Mouse (Mus musculus) forebrain, embryonic 14.5 days (tissue): ENCODE data around the gene Gm43191. TPM values are rescaled to one million over a fixed set of nuclear protein-coding genes. Genes with fewer than 3 reads are reported as not detected.
A peak's percentile ranks its signal among the peaks of the same experiment; 100 is the strongest.

Experiments used
- ATAC-seq: fragments of 200-750 bp; cut with Nextera tagmentation; 2 replicates; pipeline ENCODE4 v1.8.0; 2017; ENCODE audit warnings: mild to moderate bottlenecking, moderate library complexity
- DNase-seq: peaks from one replicate; pipeline ENCODE4 v3.0.0-alpha.2; 2015; ENCODE audit warnings: low spot score
- H3K27ac ChIP-seq: fragments of 300-500 bp; sonication (generic); 2 replicates; pipeline ENCODE4 v1.5.1; 2014; ENCODE audit warnings: low read depth, mild to moderate bottlenecking, control low read depth, low read length, moderate library complexity
- H3K27me3 ChIP-seq: fragments of 300-500 bp; sonication (generic); replicated peaks from 2 replicates; pipeline ENCODE4 v1.6.1; 2014; ENCODE audit warnings: low read length, control low read depth, mixed read lengths; ENCODE audit not compliant: control insufficient read depth, insufficient read depth
- H3K36me3 ChIP-seq: fragments of 300-500 bp; sonication (generic); 2 replicates; pipeline ENCODE4 v1.6.1; 2014; ENCODE audit warnings: low read length, control low read depth; ENCODE audit not compliant: control insufficient read depth, insufficient read depth
- H3K4me1 ChIP-seq: fragments of 300-500 bp; sonication (generic); 2 replicates; pipeline ENCODE4 v1.6.1; 2014; ENCODE audit warnings: antibody characterized with exemption, low read length, control low read depth; ENCODE audit not compliant: control insufficient read depth, insufficient read depth
- H3K4me2 ChIP-seq: fragments of 300-500 bp; sonication (generic); 2 replicates; pipeline ENCODE4 v1.6.1; 2014; ENCODE audit warnings: mild to moderate bottlenecking, control low read depth, low read length
- H3K4me3 ChIP-seq: fragments of 300-500 bp; sonication (generic); 2 replicates; pipeline ENCODE4 v1.5.1; 2014; ENCODE audit warnings: low read depth, low read length, control low read depth
- H3K9ac ChIP-seq: fragments of 300-500 bp; sonication (generic); 2 replicates; pipeline ENCODE4 v1.6.1; 2014; ENCODE audit warnings: mild to moderate bottlenecking, low read length, control low read depth, moderate library complexity
- H3K9me3 ChIP-seq: fragments of 300-500 bp; sonication (generic); replicated peaks from 2 replicates; pipeline ENCODE4 v1.6.1; 2016; ENCODE audit warnings: low read length, control low read depth, mixed read lengths; ENCODE audit not compliant: control insufficient read depth
- WGBS: fragments of 180-500 bp; shearing (Covaris S2); extraction: QIAGEN DNeasy Blood & Tissue Kit; methylation state at CpG from one replicate; pipeline ENCODE4 v1.1.7; 2014; 5-methylcytosine and 5-hydroxymethylcytosine counted together
- polyA plus RNA-seq: library from polyadenylated mRNA; unstranded; fragments of >200 nt; fragmentation: Nextera tagmentation; extraction: Ambion mirVana; gene quantifications from 2 replicates; pipeline ENCODE4 v1.2.1, GENCODE M21; 2014

The Gm43191 gene
- polyA plus RNA-seq, 1 experiment from 2014 or later, result not detected

GRCm38 (mm10) chr3:116595603-116595991, 85.5 kb downstream of the Gm43191 start:
- Histone ChIP-seq H3K9ac (peak overlapping the region; percentile 76), H3K27ac (no peak overlapping the region), H3K9me3 (no peaks in the 10 kb centered on the region), H3K4me2 (peak overlapping the region; percentile 74), H3K27me3 (no peaks in the 10 kb centered on the region), H3K4me1 (peaks cover 8% of the 10 kb centered on the region; the same call in 1 of the 2 replicates), H3K36me3 (peaks cover 11% of the 10 kb centered on the region), H3K4me3 (peak overlapping the region; percentile 78)
- DNase-seq (peak; percentile 4), ATAC-seq (no peak)
- WGBS, result 11% methylated on average over 10 of the region's 10 CpGs

DNA sequence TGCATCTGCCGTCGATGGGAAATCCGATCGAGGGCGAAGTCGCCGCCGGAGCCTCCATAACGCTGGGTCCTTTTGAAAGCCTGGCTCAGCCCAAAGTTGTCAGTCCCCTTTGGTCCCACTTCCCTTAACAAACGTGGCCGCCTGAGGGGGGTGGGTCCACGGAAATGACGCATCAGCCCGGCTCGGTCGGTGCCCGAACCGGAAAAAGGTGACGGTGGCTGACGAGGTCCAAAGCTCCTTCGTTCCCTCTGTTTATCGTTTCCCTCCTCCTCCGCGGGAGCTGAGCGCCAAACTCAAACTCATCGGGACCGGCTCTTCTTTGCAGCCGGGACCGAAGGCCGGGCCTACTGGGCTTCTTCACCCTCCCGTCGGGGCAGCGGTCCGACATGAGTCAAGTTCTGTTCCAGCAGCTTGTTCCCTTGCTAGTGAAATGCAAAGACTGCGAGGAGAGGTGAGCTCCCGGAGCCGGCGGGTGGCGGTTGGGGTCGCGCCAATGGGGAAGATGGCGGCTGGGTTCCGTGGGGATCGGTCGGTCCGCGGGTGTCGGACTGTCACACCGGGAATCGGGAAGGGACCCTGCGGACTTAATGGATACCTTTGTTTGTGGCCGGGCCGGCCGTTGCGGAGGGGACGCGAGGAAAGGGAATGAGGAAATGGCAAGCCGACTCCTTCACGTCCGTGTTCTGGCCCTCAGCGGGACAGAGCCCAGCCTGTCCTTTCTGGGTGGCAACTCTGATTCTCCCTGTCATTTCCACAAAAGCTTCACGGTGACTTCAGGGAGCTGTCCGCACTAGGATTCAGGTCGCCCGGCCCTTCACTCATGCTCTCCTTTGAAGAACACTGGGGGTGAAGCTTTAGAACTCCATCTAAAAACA, 86.1 kb downstream of the Gm43191 start, which contains the start of gene Sass6:
TSS of gene Sass6 (plus strand) at position 255 of the 875 bp plus-strand sequence.
- H3K4me2 ChIP-seq, result peak within 1 kb of the TSS; percentile 74
- H3K27me3 ChIP-seq, result no peaks in the 10 kb centered on the region
- peaks cover 8% of the 10 kb centered on the region; the same call in 1 of the 2 replicates for H3K4me1 ChIP-seq
- peak within 1 kb of the TSS; percentile 78 for H3K4me3 ChIP-seq
- DNase-seq (peak; percentile 99), ATAC-seq (peak; percentile 98)
- peak within 1 kb of the TSS; percentile 76 for H3K9ac ChIP-seq
- peaks cover 17% of the 10 kb centered on the region for H3K36me3 ChIP-seq
- H3K27ac ChIP-seq, result peak within 1 kb of the TSS; percentile 40
- no peaks in the 10 kb centered on the region for H3K9me3 ChIP-seq
- WGBS, result under 1% methylated on average over 64 of the region's 65 CpGs

DNA sequence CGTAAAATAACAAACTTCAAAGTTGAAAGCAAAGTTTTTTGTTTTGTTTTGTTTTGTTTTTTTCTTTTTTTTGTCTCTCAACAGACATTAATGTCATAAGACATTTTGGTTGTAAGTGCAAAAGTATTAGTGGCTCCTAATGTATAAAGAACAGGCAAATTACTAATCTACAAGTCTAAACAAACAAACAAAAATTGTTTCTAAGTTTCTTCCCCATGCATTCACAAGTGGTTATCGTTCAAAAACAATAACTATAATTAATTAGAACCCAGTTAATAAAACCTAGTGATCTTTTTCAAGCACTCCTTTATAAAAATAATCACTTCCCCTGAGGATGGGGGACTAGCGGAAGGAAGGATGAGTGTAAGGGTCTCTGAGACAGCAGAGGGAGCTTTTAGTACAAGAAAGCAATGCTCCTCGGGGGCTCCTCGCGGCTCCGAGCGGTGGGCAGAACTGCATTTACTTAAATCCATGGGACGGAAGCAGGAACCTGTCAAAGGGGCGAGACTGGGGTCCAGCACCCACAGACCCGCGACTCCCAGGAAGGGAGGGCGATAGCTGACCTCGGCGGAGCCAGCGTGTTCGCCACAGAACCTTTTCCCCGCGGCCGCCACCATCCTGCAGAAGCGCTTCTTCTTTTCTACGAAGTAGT, 86.9 kb downstream of the Gm43191 start:
- ATAC-seq (peak; percentile 83), DNase-seq (peak; percentile 79)
- H3K9me3 ChIP-seq, result no peaks in the 10 kb centered on the region
- peaks cover 8% of the 10 kb centered on the region; the same call in 1 of the 2 replicates for H3K4me1 ChIP-seq
- peak overlapping the region; percentile 66 for H3K9ac ChIP-seq
- H3K27me3 ChIP-seq, result no peaks in the 10 kb centered on the region
- H3K27ac ChIP-seq, result peak overlapping the region; percentile 40
- 3% methylated on average over 22 of the region's 22 CpGs for WGBS
- peak overlapping the region; percentile 78 for H3K4me3 ChIP-seq
- peak overlapping the region; percentile 48 for H3K4me2 ChIP-seq
- H3K36me3 ChIP-seq, result peaks cover 25% of the 10 kb centered on the region

Other genes starting within 250 kb of the Gm43191 start
- 116 and 123 TPM in 2 replicates for gene Rtca, start 173.1 kb downstream of the Gm43191 start, polyA plus RNA-seq
- 6.2 and 8.4 TPM in 2 replicates for gene Dbt, start 168.2 kb downstream of the Gm43191 start, polyA plus RNA-seq
- gene Lrrc39, start 118.3 kb downstream of the Gm43191 start, polyA plus RNA-seq, result 0.17 and 0.28 TPM in 2 replicates
- gene Sass6, start 86.3 kb downstream of the Gm43191 start, polyA plus RNA-seq, result 15.0 and 18.2 TPM in 2 replicates
- 14.1 and 19.6 TPM in 2 replicates for gene Trmt13, start 66.7 kb downstream of the Gm43191 start, polyA plus RNA-seq
- 80.8 and 88.0 TPM in 2 replicates for gene Mfsd14a, start 18.6 kb downstream of the Gm43191 start, polyA plus RNA-seq
- 4.6 and 5.6 TPM in 2 replicates for gene Slc35a3, start 31.6 kb upstream of the Gm43191 start, polyA plus RNA-seq
- gene Agl, start 126.9 kb upstream of the Gm43191 start, polyA plus RNA-seq, result 10.7 and 11.8 TPM in 2 replicates
- 1.9 and 3.1 TPM in 2 replicates for gene Frrs1, start 178.2 kb upstream of the Gm43191 start, polyA plus RNA-seq